ENCODE assay signal across 7 mouse cellular contexts in the genomic region with DNA sequence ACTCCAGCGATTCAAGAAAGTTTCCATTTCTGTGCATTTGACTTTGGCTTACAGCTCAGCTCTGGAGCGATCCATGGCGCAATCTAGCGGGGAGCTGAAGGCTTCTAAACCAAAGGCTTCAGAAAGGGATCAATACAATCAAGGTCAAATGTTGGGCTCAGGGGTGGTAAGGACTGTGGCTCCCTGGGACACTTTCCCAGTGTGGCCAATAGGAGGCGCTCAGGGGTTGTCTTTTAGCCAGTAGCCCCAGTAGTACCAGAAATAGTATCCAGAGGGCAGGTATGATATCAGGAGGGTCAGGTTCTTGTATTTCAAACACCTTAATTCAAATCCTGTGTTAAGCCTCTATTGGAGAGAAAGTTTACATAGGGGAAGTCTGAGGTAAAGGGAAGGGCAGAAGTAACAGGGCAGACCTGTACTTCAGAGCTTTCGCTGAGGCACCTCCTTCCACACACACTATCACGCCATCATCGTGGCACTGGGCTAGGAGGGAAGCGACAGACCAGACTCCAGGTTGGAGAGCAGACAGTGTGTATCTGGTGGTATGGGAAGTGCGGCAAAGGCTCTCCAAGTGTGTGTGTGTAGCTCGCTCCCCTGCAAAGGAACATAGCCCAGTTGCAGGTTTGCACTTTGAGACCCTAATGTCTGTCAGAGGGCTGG. TPM values are rescaled to one million over a fixed set of nuclear protein-coding genes. Genes with fewer than 3 reads are reported as not detected.
DNase-seq lines count a peak whose midpoint lies in the region.

No protein-coding gene starts in this region.

- intact Hi-C loops in left cerebral cortex, postnatal 4 days (cut with DNase I) = loop anchor here (5.0 kb wide), 1 partner anchor 144 kb away; no protein-coding TSS in a partner anchor

- peak; percentile 34 for DNase-seq in left cerebral cortex, postnatal 4 days
- no peak for DNase-seq in left cerebral cortex, adult 8-10 months (ENCODE audit: low spot score in 2 of 2)
- peak; percentile 70 for DNase-seq in NIH3T3 (ENCODE audit: low read depth)
- peak; percentile 49 for DNase-seq in embryo, embryonic 10 days (ENCODE audit: low spot score)
- peak; percentile 62 to 66 for DNase-seq in kidney, postnatal 25 days
- peak; percentile 74 for DNase-seq in naive thymus-derived CD4-positive, alpha-beta T cell, adult 2 months (ENCODE audit: low read depth)
- no peak for DNase-seq in Muller cell, postnatal 12 days (ENCODE audit: inconsistent ontology term)

RNA-seq across cellular contexts. Expression of gene Btbd16, which starts 0.6 kb away (rescaled TPM):
- total RNA-seq in left cerebral cortex, postnatal 4 days (2021) = under 1 TPM in 1 of 2 experiments, not detected in 1; 0.34 TPM
- total RNA-seq in left cerebral cortex, adult 8-10 months (2022) = under 1 TPM in 3 of 4 experiments, not detected in 1; 0.16 to 0.49 (median 0.41) TPM

Comparison
In these comparisons a context has a peak if more than half of its experiments do, and no peak if none do; other contexts are left out.
1. DNase-seq: peak in left cerebral cortex, postnatal 4 days (single experiment), NIH3T3 (single experiment), embryo, embryonic 10 days (single experiment), kidney, postnatal 25 days (2 of 2) and naive thymus-derived CD4-positive, alpha-beta T cell, adult 2 months (single experiment); none in left cerebral cortex, adult 8-10 months (0 of 2) and Muller cell, postnatal 12 days (single experiment).